Mouse (Mus musculus): Measurements from ENCODE around the gene Enox1.

Enox1 gene

DNA sequence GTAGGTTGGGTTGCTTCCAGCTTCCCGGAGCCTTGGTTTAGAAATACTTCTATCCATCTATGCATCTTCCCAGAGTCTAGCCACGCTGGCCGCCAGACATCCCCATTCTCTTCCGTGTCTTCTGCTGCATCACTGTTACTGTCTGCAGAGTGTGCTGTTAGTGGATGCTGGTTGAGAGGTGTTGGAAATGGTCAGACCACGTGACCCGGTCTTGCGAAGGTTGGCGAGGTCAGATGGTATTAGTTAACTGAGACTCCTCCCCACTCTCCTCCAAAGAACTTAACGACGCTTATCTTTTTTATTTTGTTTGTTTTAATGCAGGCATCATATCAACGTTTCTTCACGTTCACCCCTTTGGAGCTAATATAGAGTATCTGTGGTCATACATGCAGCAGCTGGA lies 550.7 kb downstream of the Enox1 start:
- no peak for DNase-seq

DNA sequence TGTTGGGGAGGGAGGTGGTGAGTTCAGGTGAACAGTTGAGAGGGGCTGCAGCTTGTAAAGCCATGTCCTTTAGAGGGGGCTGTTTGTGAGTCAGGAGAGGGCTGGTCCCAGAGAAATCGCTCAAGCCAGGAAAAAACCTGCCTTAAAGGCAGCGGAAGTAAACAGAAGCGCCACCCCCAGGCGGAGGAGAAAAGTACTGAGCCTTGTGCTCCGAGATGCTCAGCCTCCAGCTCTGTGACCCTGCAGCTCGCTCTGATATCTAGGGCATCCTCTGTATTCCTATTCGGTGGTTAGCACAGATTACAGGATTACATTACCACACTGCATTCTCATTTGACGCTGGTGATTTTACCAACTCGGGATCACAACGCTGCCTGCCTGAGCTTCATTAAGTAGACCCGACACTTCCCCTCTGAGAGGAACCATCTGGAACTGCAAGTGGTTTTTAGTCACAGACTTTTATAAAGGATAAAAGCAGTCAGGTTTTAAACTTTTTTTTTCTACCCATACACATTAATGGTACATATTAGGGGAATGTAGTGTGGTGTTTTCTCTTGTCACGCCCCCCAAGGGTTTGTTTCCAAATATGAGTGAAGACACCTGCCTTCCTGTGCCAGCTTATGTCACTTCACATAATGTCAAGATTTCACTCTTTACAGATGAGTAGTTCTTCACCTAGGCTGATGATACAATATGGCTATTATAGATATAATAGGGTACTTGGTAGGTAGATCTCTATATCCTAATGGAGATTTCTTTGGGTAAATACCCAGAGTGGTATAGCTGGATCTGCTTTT lies 552.0 kb downstream of the Enox1 start:
- DNase-seq, result no peak

DNA sequence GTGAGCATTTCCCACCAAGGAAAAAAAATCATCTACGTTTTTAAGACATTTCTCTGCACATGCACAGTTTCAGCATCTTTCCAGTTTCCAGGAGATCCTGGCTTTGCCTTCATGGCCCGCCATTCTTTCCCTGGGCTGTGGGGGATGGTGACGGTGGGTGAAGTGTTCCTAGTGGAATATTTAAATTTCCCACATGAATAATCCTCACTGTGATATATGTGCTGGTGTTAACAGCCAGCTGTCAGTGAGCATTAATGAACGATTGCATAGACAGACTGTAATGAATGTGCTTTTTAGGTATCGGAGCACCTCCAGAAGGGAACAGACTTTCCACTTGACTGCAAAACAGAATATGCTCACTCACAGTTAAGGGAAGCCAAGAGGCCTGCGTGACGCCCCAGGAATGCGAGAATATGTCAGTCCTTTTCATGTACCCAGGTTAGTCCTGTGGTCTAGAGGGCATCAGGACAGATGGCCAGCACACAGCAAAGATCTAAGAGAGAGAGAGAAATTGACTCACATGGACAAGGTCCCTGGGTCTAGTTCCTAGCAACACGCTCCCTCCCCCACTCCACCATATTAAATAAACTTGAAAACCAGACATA lies 558.5 kb downstream of the Enox1 start:
- DNase-seq, result no peak

DNA sequence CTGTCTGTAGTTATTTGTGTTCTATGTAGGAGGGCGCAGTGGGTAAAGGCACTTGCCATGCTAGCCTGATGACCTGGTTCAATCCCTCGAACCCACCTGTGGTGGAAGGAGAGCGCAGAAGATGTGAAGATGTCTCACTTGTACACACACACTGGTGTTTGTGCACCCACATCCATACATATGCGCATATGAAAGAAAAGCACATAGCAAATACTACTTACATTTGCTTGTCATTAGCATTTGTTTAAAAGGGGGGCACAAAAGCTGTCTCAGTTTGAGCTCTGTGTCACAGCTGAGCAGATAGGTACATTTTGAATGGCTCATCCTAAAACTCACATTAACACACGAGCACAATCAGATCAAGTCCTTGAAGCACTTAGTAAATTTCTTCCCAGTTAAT lies 560.4 kb downstream of the Enox1 start:
- DNase-seq, result no peak

DNA sequence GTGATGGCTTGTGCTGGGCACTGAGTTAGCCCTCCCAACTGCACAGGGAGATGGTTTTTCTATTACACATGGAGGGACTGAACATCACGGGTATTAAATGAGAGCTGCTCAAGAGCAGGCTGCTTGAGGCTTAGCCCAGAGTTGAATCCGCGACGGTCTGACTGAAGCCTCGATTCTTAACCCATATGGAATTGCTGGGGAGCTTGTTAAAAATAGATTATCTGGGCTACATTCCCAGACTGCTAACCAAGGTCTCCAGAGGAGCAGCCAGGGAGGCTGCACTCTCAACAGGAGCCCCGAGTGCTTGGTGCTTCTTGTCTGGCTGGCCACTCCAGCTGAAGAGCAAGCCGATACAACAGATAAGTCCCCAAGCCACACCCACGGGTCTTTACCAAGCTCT lies 562.3 kb downstream of the Enox1 start:
- DNase-seq, result no peak

DNA sequence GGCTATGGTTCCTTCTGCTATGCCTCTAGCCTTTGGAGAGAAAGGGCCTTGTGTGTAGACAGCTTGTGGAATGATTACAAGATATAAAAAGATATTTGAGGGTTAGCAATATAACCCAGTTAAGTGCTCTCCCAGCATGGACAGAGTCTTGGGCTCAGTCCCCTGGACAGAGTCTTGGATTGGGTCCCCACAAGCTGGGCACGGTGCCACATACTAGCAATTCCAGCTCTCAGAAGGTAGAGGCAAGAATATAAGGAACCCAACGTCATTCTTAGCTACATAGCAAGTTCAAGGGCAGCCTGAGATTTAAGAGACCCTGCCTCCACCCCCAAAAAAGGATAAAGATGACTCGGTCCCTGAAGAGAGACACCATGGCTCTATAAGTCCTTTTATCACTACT lies 581.5 kb downstream of the Enox1 start:
- no peak for DNase-seq

DNA sequence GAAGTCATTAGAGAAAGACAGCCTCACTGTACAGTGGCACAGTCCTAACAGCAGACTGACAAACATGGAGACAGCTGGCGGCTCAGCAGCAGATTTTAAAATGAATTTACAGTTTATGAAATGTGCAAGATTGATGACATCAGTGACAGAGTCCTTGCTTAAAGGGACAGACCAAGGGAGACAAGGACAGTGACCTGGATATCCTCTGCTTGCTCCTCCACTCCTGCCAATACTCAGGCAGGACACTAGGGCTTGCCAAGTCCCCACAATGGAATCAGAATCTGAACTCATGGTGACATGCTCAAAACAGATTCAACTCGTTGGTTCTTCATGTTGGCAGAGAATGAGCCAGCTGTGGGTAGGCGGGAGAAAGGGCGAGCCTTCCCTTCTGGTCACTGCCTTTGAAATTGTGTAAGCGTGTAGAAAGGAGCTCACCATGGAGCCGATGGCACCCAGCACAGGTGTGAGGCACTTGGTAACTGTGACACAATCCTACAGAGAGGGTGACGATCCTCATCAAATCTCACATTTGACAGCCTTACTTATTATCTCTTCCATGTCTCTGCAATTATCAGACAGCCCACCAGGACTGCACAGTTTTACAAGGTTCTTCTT lies 582.3 kb downstream of the Enox1 start:
- DNase-seq, result no peak

DNA sequence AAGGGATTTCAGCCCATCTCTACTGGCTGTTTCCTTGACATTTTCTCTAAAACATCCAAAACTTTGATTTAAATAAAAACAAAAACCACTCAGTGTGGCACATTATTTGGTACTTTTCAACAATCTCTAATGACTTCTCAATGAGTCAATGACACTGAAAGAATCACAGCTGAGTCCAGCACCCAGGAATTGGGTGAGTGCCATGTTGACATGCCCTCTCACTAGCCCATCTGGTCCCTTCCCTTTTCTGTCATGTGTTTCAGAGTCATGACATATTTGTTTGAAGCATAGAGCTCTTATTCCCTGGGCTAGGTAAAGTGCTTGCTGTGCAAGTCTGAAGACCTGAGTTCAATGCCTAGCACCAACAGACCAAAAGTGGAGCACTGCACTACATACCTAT lies 582.8 kb downstream of the Enox1 start:
- no peak for DNase-seq

DNA sequence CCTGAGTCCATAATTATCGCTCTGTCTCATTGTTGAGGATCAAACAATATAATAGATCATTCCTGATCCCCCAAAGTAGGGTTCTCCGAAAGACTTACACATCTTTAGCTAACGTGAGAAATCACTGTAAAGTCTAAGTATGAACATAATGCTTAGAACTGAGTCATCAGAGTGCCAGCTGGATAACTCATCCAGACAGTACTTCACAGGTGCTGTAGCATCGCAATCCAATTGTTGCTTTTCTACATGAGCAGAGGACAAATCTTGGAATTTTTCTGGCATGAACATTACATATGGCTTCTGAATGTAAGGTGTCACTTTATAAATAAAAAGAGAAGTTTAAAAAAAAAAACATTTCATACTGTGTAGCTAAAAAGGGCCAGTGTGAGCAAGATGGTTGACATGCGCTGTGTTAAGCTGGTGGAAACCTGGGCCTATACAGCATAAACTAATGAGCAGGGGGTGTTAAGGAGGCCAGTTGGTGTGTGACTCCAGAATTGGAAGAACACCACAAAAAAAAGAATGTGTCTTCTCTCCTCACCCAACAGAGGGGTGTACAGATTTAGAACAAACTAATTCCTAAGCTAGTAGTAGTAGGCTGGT lies 588.2 kb downstream of the Enox1 start:
- DNase-seq, result no peak

DNA sequence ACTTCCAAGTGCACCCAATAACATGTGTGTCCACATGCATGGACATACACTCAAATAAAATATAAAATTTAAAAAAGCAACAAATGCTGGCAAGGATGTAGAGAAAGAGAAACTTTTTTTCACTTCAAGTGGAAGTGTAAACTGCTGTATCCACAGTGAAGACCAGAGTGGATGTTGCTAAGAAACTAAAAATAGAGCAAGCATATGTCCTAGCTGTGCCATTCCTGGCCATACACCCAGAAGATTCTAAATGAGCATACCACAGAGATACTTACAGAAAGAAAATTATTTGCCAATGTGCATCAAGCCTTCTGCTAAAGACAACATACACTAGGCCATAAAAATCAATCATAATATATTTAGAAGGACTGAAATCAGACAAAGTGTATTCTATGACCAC lies 592.4 kb downstream of the Enox1 start:
- DNase-seq, result no peak

Data from kidney, adult 8-10 months (tissue).